Mouse (Mus musculus) stomach, embryonic 15.5 days (tissue): Measurements from ENCODE around the gene Tmem248. TPM values are rescaled to one million over a fixed set of nuclear protein-coding genes. Genes with fewer than 3 reads are reported as not detected.

Source experiments
- polyA plus RNA-seq: library from polyadenylated mRNA; unstranded; fragments of >200 nt; fragmentation: Nextera tagmentation; extraction: Ambion mirVana; gene quantifications from 2 replicates; pipeline ENCODE4 v1.2.1, GENCODE M21; 2015

The Tmem248 gene
- polyA plus RNA-seq, 1 experiment from 2014 or later: 37.3 TPM

Other genes with a start within 250 kb of the Tmem248 start
- 68.3 and 76.5 TPM in 2 replicates for gene Gusb, start 214.0 kb upstream of the Tmem248 start, polyA plus RNA-seq
- 49.1 and 50.1 TPM in 2 replicates for gene Asl, start 187.8 kb upstream of the Tmem248 start, polyA plus RNA-seq
- gene Crcp, start 187.8 kb upstream of the Tmem248 start, polyA plus RNA-seq: 31.6 and 33.1 TPM in 2 replicates
- 70.1 and 77.3 TPM in 2 replicates for gene Tpst1, start 143.8 kb upstream of the Tmem248 start, polyA plus RNA-seq
- 4.8 and 5.4 TPM in 2 replicates for gene Kctd7, start 72.2 kb upstream of the Tmem248 start, polyA plus RNA-seq
- 26.6 and 29.2 TPM in 2 replicates for gene Rabgef1, start 45.3 kb upstream of the Tmem248 start, polyA plus RNA-seq
- 69.4 and 70.7 TPM in 2 replicates for gene Sbds, start 38.4 kb downstream of the Tmem248 start, polyA plus RNA-seq
- 22.6 and 23.4 TPM in 2 replicates for gene Tyw1, start 38.5 kb downstream of the Tmem248 start, polyA plus RNA-seq
- gene Caln1, start 152.4 kb downstream of the Tmem248 start, polyA plus RNA-seq: 0.05 and 0.06 TPM in 2 replicates
- gene A330070K13Rik, start 167.6 kb downstream of the Tmem248 start, polyA plus RNA-seq: not detected in 2 replicates